Mouse (Mus musculus): ENCODE data around the gene Atp6v0a2.
"Not testable (repeated sequence)": the region's sequence is repeated elsewhere in the genome, so short reads cannot be mapped to it uniquely, and the experiment has no call there.

Gene Atp6v0a2

DNA sequence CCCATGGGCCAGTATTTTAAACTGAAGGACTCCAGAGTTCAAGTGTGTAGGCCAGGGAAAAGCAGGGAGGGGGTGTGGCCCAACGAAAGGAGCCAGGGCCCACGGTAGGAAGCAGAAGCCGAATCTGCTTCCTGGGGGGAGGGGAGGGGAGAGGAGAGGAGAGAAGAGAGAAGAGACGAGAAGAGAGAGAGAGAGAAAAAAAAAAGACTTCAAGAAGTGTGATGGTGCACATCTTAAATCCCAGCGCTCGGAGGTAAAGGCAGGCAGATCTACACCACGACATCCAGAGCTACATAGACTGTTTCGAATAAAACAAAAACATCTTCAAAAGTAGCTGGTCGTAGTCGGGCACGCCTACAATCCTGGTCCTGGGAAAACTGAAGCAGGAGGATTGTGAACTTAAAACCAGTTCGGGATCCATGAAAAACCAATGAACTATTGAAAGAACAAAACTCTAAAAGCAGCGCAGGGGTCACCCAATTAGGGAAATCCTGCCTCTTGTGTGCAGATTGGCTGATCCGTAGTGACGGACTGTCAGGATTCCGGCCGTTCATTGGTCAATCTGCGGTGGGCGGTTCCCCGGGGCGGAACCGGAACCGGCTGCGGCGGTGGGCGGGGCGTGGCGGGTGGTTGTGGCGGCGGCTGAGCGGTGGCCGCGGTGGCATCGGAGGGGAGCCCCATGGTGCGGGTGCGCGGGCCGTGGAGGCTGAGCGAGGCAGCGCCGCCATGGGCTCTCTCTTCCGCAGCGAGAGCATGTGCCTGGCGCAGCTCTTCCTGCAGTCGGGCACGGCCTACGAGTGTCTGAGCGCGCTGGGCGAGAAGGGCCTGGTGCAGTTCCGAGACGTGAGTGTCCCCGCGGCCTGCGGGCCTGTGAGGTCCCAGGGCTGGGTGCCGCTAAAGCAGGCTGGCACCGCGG is at the start of gene Atp6v0a2:
Gene Atp6v0a2 (plus strand): TSS at position 129 of the 916 bp plus-strand sequence.
- DNase-seq: peak; percentile 98

DNA sequence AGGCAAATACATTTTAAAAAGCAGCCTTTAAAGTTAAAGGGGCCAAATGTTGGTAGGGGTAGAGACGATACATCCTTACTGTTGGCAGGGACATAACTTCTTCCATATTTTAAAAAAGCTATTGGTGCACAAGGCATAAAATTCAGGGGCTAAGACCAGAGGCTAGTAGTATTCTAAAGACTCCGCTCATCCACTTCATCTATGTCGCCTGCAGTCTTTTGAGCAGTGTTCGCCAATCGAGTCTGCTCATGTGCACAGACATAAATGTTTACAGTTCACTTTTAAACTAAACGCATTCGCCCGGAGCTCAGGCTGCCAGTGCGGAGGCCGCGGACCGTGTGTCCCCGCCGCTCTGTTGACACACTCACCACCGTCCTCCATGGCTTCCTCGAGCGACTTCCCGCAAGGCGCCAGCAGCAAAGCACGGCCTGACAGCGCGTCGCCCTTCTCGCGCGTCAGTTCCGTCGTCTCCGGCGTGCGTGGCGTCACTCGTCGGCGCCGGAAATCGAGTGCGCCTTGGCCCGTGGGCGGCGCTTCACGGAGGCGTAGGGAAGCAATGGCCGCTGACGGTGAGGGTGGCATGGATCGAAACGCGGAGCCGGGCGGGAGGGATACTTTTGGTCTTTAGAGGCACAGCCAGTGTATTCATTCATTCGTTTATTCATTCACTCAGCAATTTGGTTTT is 49.6 kb upstream of the Atp6v0a2 start, which contains the start of the genes Eif2b1 and Gtf2h3:
Gene Eif2b1 (minus strand): TSS at position 499 of the 685 bp plus-strand sequence.
Gene Gtf2h3 (plus strand): TSS at position 508 of the 685 bp plus-strand sequence.
- peak; percentile 94 for DNase-seq

DNA sequence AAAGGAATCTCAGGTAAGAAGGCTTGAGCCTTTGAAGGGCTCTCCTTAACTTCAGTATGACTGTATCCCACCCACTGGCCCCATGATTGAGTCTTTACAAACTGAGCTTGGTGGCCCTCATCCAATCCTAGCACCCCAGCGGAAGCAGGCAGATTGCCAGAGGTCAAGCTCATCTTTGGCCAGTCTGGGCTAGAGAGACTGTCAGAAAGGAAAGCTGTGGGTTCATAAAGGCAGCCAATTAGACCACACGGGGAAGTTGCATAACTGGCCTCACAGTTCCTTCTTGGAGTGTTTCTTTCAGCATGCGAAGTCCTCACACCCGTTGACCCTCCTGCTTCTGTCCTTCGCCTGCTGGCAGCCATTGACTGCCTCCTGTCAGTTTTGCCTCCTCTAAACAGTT is 45.9 kb upstream of the Atp6v0a2 start:
- no peak for DNase-seq

DNA sequence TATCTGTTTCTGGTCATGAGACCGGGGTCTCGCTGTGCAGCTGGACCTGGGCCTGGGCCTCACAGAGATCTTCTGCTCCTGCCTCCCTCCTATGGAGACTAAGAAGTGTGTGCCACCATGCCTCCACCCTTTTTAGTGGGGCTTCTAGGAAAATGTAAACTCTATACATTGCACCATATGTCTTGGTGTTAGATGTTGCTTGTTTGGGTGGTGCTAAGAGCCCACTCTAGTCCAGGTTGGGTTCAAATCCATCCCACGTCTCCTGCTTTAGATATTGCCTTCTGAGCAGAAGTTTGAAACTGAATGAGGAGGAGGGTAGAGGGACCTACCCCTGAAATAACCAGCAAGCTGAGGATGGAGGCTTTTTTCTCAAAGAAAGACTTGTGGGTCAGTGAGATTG is 35.6 kb upstream of the Atp6v0a2 start:
- no peak for DNase-seq

DNA sequence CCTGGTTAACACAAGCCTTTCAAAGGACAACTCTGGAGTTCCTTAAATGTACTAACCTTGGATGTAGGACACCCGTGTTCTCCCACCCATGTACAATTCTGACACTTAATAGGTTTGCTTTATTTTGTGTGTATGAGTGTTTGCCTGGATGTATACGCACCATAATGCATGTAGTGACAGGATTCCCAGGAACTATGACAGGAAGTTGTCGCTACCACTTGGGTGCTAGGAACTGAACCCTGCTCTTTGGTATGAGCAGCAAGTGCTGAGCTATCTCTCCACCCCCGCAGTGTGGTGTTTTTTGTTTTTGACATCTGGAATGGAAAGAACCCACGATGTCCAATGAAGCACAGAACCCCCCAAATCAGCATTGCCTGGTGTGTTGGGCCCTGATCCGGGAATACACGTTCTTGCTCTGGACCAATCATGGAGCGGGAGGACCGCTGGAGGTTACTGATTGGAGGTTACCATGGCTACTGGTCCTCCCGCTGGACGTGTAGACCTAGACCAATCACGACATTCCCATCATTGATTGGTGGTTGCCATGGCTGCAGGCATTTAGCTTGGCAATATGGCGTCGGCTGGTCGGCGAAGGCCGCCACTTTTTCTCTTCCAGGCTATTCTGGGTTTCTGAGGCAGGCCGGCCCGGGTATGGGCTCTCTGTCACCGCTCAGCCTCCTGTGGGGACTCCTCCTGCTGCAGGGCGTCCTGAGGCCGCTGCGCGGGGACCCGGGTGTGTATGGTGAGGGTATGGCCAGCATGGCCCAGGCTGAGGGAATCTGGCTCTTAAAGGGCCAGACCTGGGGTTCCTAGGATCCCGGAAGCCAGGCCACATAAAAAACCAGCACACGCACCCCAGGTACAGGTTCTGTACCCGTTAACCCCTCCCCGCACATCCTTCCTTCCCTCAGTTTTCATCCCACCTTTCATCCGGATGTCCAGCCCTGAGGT is 29.9 kb upstream of the Atp6v0a2 start:
- DNase-seq: peak; percentile 60

DNA sequence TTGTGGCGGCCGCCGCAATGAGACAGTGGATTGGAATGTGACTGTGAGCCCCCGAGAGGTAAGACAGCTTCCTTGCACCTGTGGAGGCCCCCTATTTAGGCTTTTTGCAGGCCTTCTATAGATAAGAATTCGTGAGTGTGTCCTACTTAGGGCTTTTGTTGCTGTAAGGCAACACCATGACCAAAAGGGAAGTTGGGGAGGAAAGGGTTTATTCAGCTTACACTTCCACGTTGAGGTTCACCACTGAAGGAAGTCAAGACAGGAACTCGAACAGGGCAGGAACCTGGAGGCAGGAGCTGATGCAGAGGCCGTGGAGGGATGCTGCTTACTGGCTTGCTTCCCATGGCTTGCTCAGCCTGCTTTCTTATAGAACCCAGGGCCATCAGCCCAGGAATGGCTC is 28.6 kb upstream of the Atp6v0a2 start:
- not testable (repeated sequence) for DNase-seq

DNA sequence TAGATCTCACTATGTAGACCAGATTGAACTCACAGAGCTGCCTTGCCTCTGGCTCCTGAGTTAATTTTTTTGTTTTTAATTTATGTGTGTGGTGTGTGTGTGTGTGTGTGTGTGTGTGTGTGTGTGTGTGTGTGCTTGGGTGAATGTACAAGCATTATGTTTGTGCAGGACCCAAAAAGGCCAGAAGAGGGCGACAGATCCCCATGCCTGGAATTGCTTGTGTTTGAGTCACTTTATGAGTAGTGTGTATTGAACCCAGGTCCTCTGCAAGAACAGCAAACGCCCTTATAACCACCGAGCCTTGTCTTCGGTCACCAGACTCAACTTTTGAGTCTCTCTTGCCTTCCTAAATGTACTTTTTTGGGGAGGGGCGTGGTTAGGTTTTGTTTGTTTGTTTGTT is 26.0 kb upstream of the Atp6v0a2 start:
- peak; percentile 75 for DNase-seq

DNA sequence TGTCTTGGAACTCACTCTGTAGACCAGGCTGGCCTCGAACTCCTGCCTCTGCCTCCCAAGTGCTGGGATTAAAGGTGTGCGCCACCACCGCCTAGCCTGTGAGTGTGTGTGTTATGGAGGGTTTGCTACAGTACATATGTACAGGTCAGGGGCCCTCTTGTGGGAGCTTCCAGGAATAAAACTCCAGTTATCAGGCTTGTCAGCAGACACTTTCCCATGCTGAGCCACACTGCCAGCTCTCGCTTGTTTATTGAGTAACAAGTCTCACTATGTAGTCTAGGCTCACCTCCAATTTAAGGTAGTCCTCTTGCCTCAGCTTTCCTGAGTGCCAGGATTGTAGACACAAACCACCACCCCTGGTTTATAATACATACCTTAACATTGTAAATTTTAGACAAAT is 24.1 kb upstream of the Atp6v0a2 start:
- DNase-seq: no peak

DNA sequence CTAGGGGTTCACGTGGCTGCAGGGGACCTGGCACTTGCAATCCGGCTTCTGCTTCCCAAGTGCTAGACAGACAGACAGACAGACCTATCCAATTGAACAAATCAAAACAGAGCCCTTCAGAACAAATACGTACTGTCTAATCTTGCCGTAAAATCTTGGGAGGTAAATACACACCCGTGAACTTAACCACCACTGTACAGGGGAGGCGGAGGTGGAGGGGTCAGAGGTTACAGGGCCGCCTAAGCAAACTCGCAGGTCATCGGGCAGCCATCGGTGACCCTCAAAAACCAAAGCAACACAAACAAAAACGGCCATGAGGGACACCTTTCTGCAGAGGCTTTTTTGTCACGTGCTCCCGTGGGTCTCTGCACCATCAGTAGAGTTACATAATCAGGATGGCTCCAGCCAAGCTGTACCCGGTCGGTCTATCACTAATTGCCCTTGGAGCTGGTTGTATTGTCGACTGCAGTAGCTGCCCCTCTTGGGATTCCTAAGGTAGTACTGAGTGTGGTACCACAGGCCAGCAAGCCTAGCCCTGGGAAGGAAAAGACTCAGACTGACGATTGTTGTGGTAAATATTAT is 23.2 kb upstream of the Atp6v0a2 start:
- no peak for DNase-seq

DNA sequence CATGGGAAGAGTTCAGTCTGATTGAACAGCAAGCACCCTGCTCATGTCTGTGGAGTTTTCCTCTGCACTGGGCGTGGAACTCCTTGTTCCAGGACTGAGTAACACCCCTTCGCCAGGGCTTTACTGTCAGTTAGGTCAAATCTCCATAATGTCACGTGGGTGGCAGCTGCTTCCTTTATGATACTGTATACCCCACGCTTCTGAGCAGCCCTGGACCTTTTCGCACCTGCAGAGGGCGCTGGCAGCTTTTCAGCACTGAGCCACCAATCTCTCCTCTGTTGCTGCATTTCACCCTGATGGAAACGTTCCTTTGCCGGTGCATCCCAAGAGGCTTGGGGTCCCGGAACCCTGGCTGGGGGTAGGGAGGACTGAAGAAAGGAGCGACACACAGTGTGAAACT is 17.4 kb upstream of the Atp6v0a2 start:
- DNase-seq: peak; percentile 62

DNA sequence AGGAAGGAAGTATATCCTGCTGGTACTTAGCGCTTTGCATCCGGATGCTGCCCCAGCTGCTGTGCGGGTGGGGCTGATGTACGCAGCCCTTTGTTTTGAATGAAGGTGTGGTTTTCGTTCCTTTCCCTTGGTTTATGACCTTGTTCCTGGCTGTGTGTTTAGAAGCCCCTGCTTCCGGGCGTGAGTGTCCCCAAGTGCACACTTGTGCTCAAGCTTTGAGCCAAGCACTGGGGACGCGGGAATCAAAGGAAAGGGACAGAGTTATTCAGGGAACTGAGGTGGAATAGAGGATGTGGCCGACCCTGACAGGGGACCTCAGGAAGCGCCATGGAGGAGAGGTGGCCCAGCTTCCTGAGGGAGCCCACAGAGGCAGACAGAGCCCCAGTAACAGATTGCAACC is 13.7 kb upstream of the Atp6v0a2 start:
- DNase-seq: peak; percentile 67

DNA sequence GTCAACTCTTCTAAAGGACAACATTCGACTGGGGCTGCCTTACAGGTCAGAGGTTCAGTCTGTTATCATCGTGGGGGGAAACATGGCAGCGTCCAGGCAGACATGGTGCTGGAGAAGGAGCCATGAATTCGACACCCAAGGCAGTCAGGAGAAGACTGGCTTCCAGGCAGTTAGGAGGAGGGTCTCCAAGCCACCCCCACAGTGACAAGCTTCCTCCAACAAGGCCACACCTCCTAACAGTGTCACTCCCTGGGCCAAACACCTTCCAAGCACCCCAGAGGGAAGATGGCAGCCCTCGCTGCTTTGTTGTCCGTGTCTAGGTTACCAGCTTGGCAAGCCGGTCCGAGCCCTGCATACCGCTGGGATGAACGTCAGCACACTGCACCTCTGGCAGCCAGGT is 9.7 kb upstream of the Atp6v0a2 start:
- no peak for DNase-seq

DNA sequence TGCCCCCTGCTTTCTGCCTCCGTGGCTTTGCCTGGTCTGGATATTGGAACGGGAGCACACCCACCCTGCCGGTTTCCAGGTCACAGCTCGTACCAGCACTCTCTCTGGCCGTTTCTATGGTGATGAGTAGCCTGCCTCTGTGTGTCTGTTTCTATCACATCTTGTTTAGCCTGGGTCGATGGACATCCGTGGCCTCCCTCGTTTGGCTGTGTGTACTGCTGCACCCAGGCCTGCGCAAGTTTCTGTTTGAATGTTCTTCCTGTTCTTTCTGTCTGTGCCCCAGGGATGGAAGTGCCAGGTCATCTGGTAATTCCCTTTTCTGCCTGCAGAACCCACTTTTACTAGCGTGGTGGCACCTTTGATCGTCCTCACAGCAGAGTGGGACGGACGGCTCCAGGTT is 7.0 kb upstream of the Atp6v0a2 start:
- no peak for DNase-seq

DNA sequence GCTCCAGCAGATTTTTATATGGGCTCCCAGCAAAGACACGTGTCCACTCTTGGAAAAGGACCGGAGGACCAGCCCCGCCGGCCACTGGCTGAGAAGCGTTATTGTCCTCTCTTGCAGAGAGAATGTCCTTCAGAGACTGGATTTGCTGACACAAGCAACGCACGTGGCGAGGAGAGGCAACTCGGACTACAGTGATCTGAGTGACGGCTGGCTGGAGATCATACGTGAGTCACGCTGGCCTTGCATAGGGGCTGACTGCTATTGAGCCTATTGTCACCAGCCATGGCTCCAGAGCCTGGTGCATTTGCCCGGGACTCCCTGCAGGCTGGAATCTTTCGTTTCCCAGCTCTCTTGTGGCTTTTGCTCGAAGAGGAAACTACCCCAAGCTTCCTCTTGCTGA is 5.5 kb upstream of the Atp6v0a2 start:
- no peak for DNase-seq

DNA sequence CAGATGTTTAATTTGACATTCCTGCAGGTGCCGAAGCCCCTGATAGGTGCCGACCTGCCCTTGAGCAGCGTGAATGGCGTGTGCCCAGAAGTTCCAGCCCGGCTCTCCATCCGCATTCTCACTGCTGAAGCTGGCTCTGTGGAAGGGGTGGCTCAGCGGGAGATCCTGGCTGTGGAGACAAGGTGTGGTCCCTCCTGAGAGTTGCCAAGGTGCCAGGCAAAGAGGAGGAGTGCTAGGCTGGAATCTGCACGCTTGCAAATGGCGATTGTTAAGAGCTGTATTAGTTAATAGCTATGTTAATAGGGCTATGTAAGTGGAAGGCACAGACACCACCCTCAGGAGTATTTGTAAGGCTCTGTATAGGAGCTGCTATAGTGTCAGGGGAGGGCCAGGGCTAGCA is 4.1 kb upstream of the Atp6v0a2 start:
- no peak for DNase-seq

DNA sequence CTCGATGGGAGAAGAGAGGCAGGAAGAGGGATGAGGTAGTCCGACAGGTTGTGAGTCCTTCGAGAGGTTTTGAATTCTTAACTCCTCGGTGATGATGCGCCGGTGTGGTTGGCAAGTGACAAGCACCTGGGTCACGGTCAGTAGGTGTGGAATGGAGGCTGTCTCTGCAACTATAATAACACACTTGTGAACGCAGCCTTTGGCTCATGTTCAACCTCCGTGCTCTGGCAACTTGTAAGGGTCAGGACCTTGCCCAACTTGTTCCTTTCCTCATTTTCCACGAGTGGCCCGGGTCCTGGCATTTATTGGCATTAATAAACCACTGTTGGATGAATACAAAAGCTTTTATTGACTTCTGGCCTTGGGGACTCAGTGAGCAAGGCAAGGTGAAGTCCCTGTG is 1.3 kb downstream of the Atp6v0a2 start:
- DNase-seq: peak; percentile 27

DNA sequence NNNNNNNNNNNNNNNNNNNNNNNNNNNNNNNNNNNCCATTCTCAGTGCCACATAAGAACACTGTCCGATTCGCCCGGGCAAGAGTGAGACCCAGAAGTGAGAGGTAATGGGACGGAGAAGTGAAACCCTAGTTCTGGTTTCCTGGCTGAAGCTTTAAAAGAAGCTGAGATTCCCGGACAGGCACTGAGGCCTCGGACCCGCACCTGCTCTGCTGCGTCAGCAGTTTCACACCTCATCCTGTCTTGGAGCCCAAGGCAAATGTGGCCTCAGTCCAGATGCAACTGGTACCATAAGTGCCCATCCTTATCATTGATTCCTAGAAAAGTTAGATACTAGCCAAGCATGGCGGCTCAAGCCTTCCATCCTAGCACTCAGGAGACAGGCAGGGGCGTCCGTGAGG is 3.3 kb downstream of the Atp6v0a2 start:
- DNase-seq: no peak

DNA sequence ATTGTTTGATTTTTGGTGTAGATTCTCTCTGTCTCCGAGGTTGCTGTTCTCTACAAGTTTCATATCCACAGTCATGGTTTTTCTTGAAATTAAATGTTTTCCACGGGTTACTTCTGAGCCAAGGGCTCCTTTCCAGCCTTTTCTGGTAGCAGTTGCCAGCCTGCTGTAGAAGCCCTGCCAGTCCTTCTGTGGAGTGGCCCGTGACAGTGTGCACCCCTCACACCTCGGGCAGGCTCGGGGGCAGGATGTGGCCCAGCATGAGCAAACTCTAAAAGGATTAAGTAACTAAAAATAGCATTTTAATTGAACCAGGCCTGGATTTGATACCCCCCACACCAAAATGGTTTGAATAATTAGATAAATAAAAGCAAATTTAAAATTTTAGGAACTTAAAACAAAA is 4.1 kb downstream of the Atp6v0a2 start:
- DNase-seq: peak; percentile 40

DNA sequence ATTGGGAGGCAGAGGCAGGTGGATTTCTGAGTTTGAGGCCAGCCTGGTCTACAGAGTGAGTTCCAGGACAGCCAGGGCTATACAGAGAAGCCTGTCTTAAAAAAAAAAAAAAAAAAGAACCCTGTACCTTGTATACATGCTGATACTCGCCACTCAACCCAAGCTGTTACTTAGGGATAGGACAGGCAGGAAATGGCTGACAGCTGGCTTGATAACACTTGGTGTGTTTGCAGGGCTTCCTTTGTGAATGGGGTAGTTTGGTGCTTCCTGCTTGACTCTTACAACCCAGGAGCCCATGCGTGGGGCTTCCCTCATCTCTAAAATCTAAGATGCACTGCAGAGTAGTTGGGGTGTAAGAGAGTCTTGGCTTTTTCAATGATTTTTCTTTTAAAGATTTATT is 5.0 kb downstream of the Atp6v0a2 start:
- DNase-seq: peak; percentile 69

DNA sequence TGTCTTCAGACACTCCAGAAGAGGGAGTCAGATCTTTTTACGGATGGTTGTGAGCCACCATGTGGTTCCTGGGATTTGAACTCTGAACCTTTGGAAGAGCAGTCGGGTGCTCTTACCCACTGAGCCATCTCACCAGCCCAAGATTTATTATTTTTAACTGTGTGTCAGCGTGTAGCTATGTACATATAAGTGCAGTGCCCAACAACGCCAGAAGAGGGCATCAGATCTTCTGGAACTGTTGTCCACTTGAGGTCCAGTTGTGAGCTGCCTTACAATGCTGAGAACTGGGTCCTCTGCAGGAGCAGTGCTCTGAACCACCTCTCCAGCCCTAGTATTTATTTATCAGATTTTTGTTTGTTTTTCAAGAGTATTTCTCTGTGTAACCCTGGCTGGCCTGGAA is 6.7 kb downstream of the Atp6v0a2 start:
- DNase-seq: not testable (repeated sequence)

DNA sequence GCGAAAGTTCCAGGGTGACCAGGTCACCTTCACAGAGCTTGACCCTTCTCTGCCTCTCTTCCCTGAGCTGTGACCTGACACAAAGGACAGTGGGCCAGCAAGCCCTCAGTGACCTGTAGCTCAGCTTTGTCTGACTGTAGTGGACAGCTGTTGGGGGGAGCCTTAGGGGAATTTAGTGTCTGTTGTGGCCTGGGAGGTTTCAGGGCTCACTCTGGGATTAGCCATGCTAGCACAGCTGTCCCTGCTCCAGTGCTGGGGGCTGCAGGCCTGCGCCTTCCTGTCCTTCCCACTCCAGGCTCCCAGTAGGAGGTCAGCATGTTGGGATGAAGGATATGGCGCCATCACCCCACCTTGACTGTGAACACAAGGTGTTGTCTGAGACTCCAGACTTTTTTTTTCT is 7.8 kb downstream of the Atp6v0a2 start:
- DNase-seq: no peak

DNA sequence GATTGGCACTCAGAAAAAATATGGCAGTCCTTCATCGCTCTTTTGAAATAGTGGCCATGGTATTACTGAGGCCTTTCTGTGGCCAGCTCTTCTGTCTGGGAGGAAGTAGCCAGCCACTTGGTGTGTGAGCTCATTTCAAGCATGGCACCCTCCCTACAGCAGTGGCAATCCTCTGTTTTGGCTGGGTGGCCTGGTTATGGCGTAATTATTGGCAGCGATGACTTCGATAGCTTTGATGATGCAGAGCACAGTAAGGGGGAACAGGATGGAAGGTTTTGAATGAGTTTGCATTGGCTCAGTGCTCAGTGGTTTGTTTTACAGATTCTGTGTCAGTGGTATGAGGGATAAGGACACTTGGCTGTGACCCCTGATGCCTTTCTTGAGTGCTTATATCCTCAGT is 8.3 kb downstream of the Atp6v0a2 start:
- DNase-seq: no peak

DNA sequence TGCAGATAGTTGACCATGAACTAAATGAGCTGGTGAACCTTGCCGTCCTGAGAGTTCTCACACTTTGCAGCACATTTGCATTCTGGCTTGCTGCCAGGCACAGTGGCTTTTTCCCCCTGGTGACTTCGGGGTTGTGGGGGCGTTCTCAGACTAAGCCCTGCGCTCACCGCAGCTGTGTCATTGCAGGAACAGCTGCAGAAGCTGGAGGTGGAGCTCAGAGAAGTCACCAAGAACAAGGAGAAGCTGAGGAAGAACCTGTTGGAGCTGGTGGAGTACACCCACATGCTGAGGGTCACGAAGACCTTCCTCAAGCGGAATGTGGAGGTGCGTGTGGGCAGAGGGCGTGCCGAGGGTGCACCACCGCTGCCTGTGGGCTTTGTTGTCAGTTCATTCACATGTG is 8.9 kb downstream of the Atp6v0a2 start:
- DNase-seq: peak; percentile 81
